Mouse (Mus musculus): ENCODE measurements at regions not wholly inside any gene's neighbourhood (a gene's known extent, or its start where the extent isn't known, plus 50 kb on each side); places are given as distances from the start of the nearest gene placed in this dataset.
"Not testable (repeated sequence)": the region's sequence is repeated elsewhere in the genome, so short reads cannot be mapped to it uniquely, and the experiment has no call there.

DNA sequence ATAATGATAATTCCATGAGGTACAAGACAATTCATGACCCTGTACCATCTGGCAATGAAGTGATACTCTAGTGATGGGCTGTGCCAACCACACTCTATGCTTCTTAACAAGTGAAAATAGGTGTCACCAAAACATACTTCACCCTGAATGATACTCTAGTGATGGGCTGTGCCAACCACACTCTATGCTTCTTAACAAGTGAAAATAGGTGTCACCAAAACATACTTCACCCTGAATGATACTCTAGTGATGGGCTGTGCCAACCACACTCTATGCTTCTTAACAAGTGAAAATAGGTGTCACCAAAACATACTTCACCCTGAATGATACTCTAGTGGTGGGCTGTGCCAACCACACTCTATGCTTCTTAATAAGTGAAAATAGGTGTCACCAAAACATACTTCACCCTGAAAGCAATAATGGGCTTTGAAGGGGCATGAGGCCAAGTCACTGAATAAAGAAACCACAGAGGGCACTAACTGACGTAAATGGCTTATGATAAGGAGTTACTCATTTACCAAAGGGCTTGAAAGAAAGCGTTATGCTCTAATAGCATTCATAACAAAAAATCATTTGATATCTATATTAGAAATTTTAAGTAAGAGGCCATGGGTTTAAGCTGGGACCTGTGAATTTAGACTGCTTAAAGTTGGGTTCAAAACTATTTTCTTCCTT, 263.0 kb downstream of the Nfkbiz start:
- not testable (repeated sequence) for DNase-seq

DNA sequence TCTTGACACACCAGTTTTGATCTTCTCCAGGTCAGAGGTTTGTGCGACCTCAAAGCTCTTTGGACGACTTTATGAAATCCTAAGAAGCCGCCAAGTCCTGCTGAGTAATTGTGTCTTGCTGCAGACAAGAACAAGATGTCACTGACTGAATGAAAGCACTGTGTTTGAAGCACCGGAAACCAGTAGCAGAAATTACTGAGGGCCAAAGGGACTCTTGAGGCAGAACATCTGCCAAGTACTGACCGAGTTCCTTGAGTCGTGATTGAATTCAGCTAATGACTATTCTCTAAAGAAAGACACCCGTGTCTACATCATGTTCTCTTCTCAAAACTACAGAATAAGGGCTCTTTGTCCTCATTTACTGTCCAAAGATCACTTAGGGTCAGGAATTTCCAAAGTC, 267.6 kb downstream of the Nfkbiz start:
- peak; percentile 56 for DNase-seq

- no peak for DNase-seq
These were observed 268.6 kb downstream of the Nfkbiz start for GRCm38 (mm10) chr16:55570097-55570496.

GRCm38 (mm10) chr16:55555821-55556535, 258.2 kb upstream of the Zpld1 start:
- DNase-seq, result no peak

DNA sequence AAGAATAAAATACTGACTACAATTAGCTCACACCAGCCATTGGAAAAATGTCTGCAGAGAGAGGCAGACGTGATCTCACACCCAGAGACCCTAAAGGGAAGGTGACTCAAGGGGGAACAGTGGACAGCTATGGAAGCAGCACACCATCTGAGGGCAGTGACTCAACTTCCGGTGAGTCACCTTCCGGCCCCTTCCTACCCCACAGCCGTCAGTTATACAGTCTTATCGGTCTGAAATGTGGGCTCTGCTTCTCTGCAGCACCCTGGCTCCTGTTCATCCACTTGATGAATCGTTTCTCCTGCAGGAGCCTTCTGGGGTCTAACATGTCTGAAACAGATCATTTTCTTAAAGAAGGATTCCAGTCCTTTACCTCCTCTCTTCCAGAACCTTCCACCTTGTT, 257.4 kb upstream of the Zpld1 start:
- DNase-seq, result no peak

DNA sequence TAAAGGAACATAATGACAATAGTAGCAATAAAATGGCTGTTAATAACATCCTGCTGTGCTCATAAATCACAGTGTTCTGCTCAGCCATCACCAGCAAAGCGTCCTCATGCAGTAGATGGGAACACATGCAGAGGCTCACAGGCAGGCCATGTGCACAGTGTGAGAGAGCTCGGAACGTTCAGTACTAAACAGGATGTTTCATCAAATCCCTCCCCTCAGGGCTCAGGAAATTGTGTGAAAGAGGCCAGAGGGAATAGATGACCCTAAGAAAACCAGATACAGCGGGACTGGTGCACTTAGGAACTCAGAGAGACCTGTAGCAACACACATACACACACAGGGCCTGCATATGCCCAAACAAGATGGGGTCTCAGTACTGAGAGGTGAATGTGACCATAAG, 256.1 kb upstream of the Zpld1 start:
- DNase-seq, result no peak

DNA sequence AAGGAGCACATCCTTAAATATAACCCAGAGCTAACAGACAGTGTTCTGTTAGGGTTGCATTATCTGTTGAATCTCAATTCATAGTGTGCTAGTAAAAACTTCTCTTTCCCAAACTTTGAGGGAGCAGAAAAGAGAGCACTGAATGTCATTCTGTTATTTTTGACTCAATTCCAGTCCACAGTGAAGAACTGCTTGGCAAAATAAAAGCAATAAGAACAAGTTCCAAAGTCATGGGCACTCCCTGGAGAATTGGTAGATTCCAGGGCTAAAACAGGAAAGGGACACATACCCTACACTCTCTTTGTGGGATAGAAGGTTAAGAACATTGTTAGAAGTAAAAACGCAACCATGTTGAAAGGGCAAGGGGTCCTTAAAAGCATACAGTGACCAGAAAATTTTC, 253.6 kb upstream of the Zpld1 start:
- DNase-seq, result no peak

DNA sequence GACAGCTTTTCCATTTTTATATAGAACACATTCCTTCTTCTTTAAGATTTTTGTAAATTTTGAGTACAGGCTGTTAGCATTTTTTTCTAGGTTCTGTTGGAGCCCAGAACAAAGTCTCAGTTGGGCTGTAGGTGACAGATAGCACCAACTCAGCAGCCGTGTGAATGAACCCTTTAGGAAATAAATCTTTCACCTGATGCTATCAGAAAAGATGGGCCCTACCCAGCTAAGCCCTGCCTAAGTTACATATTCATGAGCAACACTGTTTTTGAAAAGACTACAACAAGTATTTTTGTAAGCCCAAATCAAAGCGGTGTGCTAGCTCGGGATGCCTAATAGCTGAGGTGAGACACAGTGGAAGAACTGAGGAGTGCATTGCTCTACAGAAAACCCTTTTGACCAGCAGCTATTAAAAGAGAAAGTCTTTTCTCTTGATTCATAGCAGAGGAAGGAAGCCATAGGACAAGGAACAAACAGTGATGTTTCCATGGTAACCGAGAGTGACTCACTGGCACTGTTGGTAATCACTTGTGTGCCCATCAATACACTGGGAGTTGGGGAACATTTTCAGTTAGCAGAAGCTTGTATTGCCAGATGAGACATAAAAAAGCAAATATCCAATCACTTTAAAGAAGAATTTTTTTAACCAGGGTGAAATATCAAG, 253.0 kb upstream of the Zpld1 start:
- DNase-seq, result no peak

GRCm38 (mm10) chr16:55547095-55547494, 249.3 kb upstream of the Zpld1 start:
- no peak for DNase-seq

GRCm38 (mm10) chr16:55540336-55541015, 242.7 kb upstream of the Zpld1 start:
- no peak for DNase-seq

DNA sequence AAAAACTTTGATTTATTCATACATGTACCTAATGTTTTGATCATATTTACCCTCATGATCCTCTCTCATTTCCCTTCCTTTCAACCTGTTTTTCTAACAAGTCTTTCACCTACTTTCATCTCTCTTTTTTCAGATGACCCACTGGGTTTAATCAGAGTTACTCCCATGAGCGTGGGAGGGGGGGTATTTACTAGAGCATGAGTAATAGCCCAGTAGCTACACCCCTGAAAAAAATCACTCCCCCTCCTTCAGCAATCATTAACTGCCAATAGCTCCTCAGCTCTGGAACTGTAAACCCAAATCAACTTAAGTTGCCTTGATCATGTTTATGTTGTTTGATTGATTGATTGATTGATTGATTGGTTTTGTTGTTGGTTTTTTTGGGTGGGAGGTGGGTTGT, 241.4 kb upstream of the Zpld1 start:
- DNase-seq, result no peak

GRCm38 (mm10) chr16:55537548-55537947, 239.8 kb upstream of the Zpld1 start:
- DNase-seq, result no peak

GRCm38 (mm10) chr16:55532686-55533085, 234.9 kb upstream of the Zpld1 start:
- no peak for DNase-seq

- DNase-seq, result no peak
These were observed 233.1 kb upstream of the Zpld1 start for GRCm38 (mm10) chr16:55530844-55531243.

GRCm38 (mm10) chr16:55527680-55528079, 229.9 kb upstream of the Zpld1 start:
- no peak for DNase-seq

DNA sequence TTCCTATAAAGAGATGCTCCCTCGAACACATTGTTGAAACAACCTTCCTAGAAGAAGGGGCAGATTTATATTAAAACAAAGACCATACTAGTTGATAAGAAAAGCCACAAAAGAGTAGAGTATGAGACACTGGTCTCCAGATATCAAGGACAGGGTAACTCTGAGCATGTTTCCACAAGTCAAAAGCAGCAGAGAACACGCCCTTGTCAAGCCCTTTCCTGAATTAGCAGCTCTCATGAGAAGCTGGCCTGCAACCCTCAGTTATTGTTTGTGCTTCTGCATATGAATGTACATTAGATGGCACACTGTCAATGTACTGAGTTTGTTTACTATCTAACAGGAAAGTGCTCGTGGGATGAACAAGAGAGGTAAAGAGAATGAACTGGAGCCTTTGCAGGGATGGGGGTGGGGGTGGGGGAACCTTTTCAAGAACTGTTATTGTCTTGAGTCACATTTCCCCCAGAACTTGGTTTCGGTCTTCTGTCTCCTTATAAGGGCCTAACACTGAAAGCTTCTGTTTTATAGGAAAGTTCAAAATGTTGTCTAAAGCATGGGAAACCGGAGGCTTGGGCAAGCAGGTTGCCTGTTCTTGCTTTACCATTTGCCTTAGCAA, 228.6 kb upstream of the Zpld1 start:
- no peak for DNase-seq

- peak; percentile 21 for DNase-seq
These were observed 225.5 kb upstream of the Zpld1 start for GRCm38 (mm10) chr16:55523264-55523663.

GRCm38 (mm10) chr16:55522283-55522682, 224.5 kb upstream of the Zpld1 start:
- DNase-seq, result no peak

- no peak for DNase-seq
These were observed 223.7 kb upstream of the Zpld1 start for GRCm38 (mm10) chr16:55521421-55521971.

DNA sequence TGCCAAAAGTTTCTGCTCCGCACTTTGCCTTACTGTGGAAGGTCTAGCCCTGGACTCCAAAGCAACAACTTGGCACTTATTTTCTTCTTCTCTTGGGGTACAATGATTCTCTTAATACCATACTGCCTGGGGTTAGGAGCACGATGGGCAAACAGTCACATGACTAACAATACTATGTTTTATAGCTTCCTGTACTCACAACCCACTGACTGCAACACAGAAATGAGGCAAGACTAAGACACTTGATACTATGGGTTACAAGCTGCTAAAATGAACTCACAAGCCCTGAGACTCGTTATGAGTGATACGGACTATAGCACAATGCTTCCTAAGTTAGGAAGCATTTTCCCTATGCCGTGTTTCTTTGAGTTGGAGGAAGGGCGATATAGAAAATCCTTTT, 222.3 kb upstream of the Zpld1 start:
- DNase-seq, result no peak

DNA sequence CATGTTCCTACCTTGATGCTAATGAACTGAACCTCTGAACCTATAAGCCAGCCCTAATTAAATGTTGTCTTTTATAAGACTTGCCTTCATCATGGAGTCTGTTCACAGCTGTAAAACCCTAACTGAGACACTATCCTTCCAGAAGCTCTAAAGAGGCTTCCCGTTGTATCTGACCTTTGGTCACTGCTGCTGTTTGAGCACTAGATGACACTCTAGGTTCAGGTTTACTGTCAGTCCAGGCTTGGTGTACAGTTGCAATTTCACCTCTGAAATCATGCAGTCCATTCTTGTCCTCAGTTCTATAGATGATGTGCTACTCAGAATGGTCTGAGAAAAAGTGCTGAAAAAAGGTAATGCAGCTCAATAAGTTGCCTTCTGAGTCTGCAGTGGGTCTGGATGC, 221.9 kb upstream of the Zpld1 start:
- peak; percentile 27 for DNase-seq

DNA sequence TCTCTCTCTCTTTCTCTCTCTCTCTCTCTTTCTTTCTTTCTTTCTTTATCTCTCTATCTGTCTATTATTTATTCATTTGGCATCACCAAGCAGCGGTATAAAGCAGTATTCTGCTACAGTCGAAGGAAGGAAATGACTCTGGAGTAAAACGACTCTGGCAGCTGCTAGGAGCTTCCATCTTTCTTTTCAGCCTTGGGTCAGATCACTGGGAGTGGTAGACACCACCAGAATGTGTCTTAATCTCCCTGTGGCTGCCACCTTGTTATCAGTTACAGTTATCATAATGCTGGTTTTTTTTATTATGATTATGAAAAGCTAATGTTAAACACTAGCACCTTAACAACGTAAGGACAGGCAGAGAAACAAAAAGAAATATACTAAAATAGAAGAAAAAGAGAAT, 219.2 kb upstream of the Zpld1 start:
- DNase-seq, result no peak

GRCm38 (mm10) chr16:55515228-55515696, 217.5 kb upstream of the Zpld1 start:
- no peak for DNase-seq

Data from lung, postnatal 10 days (tissue).